Mouse (Mus musculus): ENCODE measurements at regions not wholly inside any gene's neighbourhood (a gene's known extent, or its start where the extent isn't known, plus 50 kb on each side); places are given as distances from the start of the nearest gene placed in this dataset.

DNA sequence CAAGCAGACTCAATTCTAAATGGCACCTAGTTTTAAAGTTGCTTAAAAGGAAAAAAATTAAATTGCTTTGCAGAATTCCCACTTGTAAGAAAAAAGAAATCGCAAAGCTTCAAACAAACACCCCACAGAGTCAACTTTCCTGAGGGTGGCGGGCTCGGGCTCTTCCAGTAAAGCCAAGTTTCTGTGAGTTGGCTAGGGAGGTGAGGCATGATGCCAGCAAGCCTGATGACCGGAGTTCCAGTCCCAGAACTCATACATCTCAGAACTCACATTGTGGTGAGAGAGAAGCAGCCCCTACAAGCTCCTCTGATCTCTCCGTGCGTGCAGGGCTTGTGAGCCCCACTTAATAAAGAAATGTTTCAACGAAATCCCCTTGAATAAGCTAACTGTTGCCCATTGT lies 328.7 kb upstream of the Gm5148 start:
- no peak for ATAC-seq (replicated peaks; ENCODE audit: poor library complexity, severe bottlenecking)

DNA sequence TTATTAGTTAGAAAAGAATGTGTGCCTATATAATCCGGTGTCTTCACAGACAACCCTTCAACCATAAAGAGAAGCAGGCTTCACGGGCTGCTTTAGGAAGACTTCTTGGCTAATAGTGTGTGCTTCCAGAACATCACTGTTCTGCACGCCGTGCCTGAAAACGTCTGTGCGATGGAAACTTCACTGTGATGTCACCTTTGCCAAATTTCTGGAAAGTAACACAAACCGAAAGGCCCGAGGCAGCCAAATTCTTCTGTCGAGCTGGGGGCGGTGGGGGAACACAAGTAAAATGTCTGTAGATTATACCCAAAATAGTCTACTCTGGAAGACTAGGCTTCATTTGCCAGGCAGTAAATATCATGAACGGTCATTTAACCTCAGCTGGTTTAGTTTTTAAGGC lies 327.5 kb upstream of the Gm5148 start:
- no peak for ATAC-seq (replicated peaks; ENCODE audit: poor library complexity, severe bottlenecking)

DNA sequence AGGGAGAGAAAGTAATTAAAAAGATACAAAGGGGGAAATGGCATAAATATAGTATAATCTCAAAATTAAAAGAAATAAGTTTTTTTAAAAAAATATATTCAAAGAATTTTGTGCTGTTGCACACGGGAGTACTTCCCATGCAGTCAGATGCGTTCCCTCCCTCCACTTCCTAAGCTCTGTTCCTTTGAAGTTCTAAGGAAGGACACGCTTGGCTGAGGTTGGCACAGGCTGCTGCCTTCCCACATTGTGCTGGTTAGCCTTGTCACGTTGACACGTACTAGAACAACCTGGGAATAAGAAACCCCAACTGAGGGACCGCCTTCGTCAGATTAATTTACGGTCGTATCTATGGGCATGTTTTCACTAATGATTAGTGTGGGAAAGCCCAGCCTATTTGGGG lies 326.6 kb upstream of the Gm5148 start:
- ATAC-seq (replicated peaks; ENCODE audit: poor library complexity, severe bottlenecking) = no peak

DNA sequence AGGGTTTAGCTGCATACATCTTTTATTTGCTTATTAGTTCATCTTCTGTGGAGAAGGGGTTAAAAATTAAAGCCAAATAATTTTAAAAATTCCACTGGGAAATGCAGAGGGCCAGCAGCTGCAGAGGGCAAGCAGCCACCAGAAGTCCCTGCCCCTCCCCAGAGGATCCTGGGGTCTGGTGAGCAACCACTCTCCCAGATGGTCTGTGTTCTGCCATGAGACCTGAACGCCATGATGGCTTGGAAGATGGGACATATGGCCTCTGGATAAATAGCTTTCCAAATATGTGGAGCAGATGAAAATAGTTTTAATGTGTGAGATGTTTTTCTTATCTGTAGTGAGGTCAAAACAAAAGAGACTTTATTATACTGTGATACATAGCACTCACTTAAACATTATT lies 326.1 kb upstream of the Gm5148 start:
- ATAC-seq (replicated peaks; ENCODE audit: poor library complexity, severe bottlenecking) = no peak

DNA sequence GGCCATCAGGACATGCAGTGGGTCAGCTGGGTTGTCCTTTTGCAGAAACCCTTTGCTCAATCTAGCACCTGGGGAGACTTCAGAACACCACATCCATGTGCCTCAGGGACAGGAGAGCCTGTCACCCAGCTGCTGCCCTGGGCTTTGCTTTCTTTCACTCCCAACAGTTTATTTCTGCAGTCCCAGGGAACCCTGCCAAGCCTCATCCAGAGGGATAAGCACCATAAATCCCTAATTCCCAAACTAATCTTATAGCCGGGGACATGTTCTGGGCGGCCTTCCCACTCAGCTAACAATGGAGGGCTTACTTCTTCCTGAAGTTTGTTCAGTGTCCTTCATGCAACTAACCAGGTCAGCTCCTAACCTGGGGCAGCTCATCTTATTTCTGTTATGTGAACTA lies 325.0 kb upstream of the Gm5148 start:
- ATAC-seq (replicated peaks; ENCODE audit: poor library complexity, severe bottlenecking) = no peak

DNA sequence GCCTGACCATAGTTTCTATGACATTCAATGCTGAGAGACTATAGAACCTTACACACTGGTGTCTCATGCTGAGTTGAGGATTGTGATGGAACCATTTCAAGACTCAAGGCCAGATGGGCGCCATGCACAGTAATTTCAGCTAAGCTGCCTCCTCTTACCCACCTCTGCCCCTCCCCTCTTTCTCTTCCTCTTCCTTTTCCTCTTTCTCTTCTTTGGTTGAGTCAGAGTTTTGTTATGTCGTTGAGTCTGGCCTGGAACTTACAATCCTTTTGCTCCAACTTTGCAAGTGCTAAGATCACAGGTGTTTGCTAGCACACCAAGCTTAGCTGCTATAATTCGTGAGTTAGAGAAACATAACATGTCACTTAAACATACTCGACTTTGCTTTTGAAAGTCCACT lies 323.2 kb upstream of the Gm5148 start:
- no peak for ATAC-seq (replicated peaks; ENCODE audit: poor library complexity, severe bottlenecking)

DNA sequence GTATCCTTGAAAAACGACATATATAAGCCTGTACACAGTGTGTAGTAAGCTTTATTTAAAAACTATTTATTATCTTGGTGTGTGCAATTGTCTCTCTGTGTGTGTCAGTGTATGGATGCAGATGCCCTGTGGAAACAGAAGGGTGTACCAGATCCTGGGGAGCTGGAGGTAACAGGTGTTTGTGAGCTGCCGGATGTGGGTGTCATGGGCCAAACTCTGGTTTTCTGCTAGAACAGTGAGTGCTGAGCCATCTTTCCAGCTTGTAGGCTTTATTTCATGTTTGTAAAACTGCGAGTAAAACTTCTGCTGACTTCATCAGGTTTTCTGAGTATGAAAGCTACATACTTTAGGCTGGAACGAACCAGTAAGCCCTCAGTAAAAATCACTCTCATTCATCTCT lies 322.3 kb upstream of the Gm5148 start:
- no peak for ATAC-seq (replicated peaks; ENCODE audit: poor library complexity, severe bottlenecking)

DNA sequence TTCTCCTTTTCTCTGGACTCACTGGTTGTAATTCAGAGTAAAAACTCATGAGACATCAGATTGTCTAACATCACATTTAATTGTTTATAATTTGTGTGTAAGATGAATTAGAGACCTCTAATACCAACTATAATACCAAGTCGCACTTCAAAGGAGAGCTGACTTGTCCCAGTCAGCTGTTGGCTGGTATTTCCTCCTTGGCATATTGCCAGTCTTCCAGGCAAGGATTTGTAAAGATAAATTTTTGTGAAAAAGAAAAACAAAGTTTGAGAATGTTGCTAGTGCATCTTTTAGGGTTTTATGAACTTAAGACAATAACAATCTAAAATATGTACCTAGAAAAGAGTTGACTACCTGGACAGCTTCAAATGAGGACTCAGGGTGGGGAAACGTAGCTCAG lies 321.7 kb upstream of the Gm5148 start:
- ATAC-seq (replicated peaks; ENCODE audit: poor library complexity, severe bottlenecking) = no peak

DNA sequence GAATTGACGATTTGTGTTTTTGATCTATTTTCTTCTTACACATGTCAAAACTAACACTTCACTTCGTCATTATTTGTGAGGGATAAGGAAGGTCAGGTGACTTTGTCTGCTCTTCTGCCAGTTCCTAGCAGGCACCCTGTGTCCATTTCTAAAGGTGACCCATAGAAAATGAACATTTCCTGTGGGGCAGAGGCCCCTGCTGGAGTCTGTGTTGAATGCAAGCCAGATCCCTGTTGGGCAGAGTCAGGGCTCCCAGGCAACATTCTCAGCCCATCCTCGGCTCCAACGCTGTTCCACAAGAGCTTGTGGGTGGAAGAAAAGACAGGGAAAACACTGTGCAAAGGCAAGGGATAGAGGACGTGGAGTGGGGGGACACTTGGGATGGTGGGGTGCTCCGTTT lies 321.2 kb upstream of the Gm5148 start:
- ATAC-seq (replicated peaks; ENCODE audit: poor library complexity, severe bottlenecking) = no peak

DNA sequence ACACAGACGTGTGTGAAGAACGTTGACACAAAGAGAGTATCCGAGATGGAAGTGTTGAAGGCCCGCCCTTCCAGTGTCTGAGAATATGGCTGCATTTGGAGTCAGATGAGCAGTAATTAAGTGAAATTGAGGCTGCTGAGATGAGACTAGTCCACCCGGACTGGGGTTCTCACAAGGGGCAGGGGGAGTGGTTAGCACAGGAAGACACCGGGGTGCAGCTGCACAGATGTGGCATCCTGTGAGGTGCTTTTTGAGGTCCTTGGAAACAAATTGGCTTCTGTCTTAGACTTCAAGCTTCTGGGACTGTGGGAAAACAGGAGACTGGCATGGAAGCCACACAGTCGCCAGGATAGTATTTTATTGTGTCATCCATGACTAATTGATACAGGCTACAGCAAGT lies 320.0 kb upstream of the Gm5148 start:
- no peak for ATAC-seq (replicated peaks; ENCODE audit: poor library complexity, severe bottlenecking)

DNA sequence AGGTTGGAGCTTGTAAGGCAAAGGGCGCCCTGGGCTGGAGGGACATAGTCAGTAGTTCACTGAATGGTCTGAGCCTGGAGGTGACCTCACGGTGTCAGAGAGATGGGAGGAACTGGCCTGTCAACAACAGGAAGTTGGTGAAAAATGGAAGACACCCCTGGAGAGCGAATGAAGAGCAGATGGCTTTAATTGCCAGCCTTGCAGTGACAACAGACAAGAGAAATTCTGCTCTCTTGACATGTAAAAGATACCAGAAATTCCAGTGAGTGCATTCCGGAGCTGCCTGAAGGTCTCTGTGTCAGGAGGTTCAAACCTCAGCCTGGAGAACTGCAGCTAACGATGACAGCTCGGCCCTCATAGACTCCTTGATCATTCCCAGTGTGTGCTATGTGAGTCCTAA lies 318.3 kb upstream of the Gm5148 start:
- ATAC-seq (replicated peaks; ENCODE audit: poor library complexity, severe bottlenecking) = peak; percentile 35; the same call in 1 of the 2 replicates

DNA sequence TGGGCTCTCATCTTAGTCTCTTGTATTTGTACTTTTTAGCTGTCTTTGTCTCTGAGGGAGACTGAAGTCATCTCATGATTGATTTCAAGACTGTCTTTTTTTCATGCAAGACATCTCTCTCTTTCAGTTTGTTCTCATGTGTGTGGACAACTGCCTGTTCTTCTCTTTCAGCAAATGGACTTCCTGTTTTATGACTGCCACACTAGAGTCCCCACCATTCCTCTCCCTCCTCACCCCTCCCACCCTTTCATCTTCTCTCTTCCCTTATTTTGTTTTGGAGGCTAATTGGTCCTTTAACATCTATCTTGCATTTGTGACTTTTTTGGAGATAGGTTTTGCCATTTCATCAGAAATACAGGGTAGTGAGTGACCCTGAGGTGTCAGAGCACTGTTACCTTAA lies 311.8 kb upstream of the Gm5148 start:
- ATAC-seq (replicated peaks; ENCODE audit: poor library complexity, severe bottlenecking) = peak; percentile 58; the same call in 1 of the 2 replicates

DNA sequence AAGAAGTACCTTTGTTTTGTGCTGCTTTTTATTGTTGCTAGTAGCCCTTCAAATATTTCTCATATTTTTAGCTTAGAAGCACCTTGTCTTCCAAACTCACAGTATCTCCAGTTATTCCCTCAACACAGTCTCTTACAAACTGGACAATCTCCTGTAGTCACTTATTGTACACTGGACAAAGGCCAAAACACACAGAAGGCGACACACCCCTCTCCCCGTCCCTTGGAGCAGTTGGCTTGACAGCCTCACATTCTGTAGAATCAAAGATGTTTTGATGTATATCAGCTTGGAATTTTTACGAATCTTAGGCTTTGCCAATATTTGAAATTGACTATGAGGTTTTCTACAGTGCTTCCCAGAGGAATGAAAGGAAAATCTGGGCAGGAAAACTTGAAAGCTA lies 309.8 kb upstream of the Gm5148 start:
- no peak for ATAC-seq (replicated peaks; ENCODE audit: poor library complexity, severe bottlenecking)

DNA sequence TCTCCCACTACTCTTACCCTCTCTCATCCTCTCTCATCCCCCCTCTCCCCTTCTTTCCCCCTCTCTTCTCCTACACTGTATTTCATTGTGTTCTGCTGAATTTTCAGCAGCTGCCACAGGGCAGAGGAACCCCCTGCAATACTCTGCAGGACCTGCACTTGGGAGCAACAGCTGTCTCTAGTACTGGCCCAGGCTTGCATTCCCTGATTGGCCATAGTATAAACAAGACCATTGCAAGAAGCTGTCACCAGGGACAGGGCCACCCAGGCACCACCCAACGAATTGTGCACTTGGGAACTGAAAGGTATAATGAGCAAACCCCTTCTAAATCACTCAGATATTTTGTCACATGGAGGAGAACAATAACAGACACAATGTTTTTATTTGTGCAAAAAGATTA lies 290.5 kb upstream of the Gm5148 start:
- ATAC-seq (replicated peaks; ENCODE audit: poor library complexity, severe bottlenecking) = no peak

DNA sequence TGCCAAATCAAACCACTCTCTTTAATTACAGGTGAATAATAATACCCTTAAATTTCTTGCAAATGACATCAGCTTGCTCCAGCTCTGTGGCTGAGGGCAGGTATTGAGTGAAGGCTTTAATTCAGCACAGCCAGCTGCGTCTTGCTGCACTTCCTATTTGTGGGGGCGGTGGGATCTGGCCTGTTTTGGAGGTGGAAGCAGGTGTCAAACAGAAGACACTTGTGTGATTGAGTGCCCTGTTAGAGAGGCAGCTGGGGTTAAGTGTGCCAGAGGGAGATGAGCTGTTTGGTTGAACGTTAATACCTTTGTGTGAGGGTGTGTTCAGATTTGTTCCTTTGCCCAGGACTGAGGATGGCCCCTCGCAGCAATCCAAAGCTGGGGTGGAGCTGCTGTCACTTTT lies 284.9 kb upstream of the Gm5148 start:
- ATAC-seq (replicated peaks; ENCODE audit: poor library complexity, severe bottlenecking) = no peak

DNA sequence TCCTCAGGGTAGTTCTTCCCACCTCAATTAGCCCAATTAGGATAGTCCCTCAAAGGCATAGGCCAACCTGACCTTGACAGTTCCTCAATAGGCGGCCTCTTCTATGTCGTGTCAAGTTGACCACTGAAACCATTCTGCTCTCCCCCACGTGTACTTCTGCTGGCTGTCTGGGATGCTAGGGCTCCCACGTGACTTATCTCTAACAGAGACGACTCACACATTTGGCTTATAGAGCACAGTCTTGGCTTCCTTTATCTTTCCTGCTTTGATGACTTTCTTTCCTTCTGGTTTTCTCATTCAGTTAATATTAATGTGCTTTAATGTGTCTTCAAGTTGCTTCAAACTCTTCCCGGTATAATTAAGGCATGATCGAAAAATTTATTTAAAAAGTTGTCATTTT lies 284.0 kb upstream of the Gm5148 start:
- ATAC-seq (replicated peaks; ENCODE audit: poor library complexity, severe bottlenecking) = no peak

DNA sequence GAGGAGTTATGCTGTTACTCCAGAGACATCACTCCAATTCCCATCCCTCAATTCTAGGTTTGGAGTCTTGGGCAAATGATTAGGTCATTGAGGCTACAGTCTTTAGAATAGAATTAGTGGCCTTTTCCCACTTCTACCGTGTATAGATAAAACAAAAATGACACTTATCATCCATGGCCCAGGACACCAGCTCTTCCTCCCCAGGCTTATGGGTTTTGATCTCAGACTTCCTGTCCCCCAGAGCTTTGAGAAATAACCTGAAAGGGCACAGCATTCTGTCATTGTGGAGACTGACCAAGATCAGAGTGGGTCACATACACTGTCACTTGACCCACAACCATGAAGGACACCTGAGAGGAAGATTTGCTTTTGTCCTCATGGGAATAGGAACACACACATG lies 283.3 kb upstream of the Gm5148 start:
- no peak for ATAC-seq (replicated peaks; ENCODE audit: poor library complexity, severe bottlenecking)

DNA sequence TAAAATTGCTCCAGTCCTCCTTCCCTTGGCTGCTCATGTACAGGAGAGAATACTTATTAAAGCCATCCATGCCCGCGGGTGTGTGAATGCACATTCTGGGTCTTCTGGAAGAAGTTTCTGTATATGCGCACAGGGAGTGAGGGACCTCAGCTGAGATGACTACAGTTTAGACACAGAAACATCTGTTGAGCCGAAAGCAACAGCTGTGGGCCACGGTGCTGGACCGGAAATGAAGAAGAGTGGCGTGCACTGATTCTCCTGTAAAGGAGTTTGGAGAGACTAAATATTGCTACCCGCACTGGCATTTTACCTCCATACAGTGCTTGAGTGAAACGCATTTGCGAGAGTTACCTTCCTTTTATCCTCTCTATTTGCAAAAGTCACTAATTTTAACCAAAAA lies 278.0 kb upstream of the Gm5148 start:
- no peak for ATAC-seq (replicated peaks; ENCODE audit: poor library complexity, severe bottlenecking)

DNA sequence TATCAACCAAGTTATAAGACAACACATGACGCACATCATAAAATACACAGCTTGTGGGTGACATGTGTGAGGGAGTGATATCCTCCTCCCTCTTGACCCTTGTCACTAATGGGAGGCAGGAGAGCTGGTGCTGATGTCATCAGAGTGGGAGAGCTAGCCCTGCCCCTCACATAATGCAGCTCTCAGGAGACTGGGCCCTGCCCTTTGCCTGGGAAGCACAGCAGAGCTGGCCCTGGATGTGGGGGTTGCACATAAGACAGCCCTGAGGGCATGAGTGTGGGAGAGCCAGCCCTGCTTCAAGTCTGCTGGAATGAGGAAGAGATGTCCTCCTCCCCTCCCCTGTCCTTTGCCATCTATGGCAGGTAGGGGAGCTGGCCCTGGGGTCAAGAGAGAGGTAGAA lies 275.5 kb upstream of the Gm5148 start:
- no peak for ATAC-seq (replicated peaks; ENCODE audit: poor library complexity, severe bottlenecking)

DNA sequence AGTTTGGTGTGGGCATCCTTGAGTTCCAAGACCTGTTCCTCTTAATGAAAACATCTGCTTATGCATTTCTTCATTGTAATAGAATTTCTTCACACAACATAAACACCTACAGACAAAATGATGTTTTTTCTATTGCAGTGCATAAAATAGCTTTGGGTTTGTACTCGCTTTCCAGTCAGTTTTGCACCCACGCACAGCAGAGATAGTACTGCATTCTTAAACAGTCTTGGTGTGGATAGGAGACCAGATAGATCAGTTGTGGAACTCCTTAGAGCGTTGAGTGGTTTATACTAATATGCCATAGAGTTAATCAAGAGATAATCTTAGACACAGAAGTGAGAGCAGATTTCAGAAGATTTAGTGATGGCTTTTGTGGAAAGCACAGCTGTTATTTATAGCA lies 273.7 kb upstream of the Gm5148 start:
- no peak for ATAC-seq (replicated peaks; ENCODE audit: poor library complexity, severe bottlenecking)

DNA sequence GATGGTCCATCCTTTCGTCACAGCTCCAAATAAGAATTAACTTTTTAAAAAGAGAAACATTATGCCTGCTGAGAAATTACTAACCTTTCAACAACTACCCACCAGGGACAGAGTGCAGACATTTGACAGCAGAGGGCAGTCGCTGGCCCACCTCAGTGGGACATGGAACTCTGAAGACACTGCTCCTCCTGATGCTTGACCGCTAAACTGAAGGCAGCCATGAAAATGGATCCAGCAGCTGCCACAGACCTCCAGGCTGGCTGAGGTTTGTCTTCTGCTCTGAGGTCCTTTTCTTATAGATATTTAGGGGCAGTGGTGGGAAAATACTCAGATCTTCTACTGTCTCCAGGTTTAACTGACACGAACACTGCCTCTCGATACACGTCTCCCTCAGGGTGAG lies 265.7 kb upstream of the Gm5148 start:
- ATAC-seq (replicated peaks; ENCODE audit: poor library complexity, severe bottlenecking) = no peak

DNA sequence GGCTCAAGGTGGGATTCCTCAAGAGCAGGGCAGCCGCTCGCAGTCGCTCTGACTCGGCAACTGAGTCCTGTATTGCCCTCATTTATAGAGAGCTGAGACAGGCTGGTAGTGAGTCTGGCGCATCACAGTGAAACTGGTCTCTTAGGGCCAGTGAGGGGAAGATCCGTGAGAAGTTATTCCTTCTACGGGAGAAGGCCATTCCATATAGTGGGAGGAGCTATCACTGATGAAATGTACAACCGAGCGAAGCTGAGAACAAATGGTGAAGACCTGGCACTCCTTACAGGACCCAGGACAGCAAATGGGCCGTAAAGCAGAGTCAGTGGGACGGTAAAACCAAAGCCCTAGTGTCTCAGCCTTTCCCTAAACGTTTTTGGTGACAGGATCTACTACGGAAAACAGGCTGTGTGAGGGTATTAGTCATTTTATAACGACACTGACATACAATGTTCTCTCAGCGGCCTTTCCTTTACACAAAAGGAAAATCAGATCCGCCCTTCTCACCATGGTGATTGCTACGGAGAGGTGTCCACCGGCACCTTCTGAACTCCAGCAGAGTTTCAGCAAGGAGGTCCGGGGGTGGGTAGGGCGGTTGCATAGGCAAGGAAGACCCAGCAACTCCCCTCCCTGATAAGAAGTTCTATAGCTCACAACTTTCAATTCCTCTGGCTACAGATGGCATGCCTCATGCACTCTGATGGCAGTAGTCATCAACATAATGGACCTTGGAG lies 263.6 kb upstream of the Gm5148 start:
- ATAC-seq (replicated peaks; ENCODE audit: poor library complexity, severe bottlenecking) = no peak
